Mouse (Mus musculus): ENCODE measurements around the gene Sulf2.
A peak's percentile ranks its signal among the peaks of the same experiment; 100 is the strongest.

Gene Sulf2

DNA sequence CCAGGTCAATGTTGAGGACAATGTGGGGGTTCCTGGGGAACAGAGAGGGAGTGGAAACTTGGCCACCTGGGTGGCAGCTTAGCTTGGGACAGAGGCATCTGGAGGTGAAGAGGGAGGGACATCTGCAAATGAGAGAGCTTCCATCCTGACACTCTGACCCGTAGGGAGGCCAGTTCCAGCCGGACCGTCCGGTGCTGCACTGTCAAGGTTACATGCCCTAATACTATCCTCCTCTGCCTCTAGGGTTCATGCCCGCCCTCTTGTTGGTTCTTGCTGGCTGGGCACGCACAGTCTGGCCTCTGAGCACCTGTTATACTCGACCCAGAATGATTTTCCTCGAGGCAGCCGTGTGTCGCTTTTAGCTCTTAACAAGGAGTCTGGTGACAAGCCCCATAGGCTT lies 69.7 kb downstream of the Sulf2 start:
- DNase-seq (ENCODE audit: low spot score) = no peak

DNA sequence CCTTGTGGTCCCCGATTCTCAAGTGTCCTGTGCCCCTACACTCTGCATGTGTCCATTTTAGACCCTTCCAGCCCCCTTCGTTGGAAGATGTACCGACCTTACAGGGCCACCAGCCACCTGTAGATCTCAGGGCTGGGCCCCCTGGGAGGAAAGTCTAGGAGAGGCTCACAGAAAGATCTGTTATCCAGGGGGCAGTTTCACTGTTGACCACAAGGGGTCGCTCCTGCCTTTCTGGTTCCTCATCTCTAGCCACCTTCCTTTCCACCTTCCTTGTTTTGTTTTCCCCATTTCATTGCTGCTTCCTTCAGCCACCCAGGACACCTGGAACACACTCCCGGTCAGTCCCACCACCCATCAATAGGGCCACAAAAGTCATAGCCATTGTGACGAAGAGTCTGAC lies 70.5 kb downstream of the Sulf2 start:
- peak; percentile 87 for DNase-seq (ENCODE audit: low spot score)

DNA sequence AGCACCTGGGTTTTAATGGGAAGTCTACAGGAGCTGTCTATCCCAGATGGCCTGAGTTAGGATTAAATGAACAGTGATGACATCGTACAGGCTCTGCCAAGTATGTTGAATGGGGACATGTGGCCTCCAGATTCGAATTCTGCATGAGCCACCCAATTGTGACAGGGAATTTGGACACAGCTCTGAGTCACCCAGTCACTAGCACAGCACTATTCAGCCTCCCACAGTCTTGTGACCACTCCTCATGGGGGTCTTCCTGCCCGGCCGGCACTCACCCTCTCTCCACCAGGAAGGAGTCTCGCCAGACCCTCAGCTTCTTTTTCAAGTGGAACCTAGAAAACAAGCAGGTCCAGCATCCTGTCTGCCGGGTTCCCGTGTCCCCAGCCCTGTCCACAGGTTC lies 71.4 kb downstream of the Sulf2 start:
- no peak for DNase-seq (ENCODE audit: low spot score)

DNA sequence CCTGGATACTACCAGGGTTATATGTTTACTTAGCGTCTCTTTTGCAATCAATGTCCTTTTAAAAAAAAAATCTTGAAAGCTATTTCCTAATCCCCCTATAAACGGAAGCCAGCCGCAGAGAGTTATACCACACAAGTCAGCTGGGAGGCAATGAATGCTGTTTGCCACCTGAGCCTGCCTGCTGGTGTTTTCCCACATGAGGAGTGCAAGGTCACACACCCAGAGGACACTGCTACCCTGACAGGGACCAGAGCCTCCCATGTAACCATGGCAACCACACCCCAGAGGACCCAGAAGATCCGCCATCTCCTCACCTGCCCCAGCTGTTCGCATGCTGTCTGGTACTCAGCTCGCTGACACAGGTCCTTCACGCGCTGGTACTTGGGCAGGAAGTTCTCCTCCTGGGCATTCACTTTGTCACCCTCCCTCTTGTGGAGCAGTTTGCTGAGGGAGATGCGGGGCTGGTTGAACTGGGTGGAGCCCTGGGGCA lies 71.9 kb downstream of the Sulf2 start:
- no peak for DNase-seq (ENCODE audit: low spot score)

DNA sequence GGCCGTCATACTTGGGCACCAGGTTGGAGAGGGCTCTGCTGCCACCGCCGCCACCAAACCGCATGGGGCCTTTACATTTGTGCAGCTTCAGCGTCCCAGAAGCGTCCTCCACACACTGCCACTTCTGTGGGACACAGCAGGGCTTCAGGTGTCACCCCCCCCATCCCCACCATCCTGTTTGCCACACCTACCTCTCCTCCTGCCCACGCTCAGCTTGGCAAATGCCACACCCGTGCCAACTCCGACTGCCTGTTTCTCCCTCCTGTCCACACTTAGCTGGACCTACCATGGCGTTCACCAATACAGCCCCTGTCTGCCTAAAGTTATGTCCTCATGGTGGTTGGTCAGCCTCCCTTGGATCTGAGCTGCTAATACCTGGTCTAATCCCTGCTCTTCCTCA lies 72.8 kb downstream of the Sulf2 start:
- no peak for DNase-seq (ENCODE audit: low spot score)

DNA sequence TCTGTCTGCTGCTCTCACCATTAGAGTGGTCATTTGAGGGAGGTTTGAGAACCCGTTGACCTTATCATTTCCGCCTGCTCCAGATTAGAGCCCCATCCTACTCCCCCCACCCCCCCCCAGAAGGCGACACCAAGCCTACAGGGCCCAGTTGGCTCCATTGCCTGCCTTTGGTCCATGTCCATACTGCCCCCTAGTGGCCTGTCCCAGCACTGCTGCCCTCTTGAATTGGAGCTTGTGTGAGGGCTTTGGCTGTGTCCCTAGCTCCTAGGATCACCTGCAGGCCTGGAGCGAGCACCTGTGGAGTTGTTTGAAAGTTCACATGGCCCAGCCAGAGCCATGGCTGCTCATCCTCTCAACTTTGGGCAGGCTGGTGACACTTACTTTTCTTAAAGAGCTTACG lies 73.3 kb downstream of the Sulf2 start:
- DNase-seq (ENCODE audit: low spot score) = peak; percentile 91

DNA sequence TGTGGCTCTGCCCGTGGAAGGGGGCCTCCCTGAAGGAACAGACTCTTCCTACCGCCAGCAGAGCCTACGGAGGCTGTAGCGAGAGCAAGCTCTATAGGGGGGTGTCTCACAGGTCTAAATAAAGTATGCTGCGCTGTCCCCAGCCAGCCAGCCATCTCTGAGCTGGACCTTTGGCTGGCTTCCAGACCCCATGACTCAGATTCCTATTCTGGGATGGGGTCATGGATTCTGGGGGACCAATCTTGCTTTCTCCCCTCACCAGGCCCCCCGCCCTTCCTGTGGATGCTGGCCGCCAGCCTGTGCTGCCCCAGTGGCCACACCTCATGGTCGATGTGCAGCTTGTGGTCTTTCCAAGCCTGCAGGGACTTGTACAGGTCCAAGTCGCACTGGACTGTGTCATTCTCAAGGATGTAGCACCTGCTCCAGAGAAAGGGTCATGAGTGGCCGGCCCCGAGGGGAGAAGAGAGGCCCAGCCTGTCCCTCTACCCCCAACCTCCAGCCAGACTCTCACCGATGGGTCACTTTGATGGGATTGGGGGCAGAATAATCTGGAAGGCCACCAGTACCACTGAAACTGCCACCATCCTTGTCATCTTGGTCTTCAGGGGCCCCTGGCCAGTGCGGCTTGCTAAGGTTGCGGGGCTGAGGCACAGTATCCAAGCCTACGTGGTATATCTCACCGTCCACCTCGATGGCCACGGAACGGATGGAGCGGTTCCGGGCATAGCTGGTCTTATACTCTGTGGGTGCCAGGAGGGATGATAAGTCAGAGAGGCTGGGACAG lies 74.3 kb downstream of the Sulf2 start:
- DNase-seq (ENCODE audit: low spot score) = peak; percentile 68

DNA sequence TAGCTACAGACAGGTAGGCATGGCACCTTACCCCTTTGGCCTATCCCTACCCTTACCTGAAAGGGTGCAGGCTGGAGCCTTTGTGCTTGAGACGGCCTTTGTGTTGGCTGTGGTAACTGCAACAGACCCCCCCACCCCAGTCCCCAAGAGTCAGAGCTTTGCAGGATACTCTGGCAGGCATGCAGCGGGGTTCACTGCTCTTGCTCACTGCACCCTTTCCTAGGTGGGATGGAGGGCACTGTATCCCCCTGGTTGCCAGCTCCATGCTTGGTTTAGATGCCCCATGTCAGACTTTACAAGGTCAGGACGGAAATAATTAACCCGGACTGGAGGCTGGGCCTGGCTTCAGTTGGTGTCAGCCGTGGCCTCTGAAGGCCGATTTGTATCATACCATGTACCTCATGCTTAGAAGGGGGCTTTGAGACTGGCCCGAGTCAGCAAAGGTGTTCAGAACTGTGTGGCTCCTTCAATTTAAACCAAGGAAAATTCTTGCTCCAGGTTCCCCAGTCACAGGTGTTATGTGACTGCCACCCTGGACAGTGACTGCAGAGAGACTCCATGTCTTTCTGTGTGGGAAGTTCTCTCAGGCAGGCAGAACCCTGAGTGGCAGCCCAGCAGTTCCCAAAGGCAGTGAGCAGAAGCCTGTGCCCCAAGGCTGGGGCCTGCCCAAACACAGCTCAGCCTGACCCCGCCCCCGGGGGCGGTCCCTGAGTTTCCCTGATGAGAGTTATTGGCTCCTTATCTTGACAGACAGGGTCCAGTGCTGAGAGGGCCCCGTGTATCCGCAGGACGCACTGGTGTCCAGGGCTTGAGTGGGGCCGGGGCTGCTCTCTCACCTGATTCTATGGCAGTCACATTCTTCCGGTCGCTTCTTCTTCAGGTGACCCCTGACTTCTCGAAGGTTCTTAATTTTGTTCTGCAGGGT lies 75.2 kb downstream of the Sulf2 start:
- DNase-seq (ENCODE audit: low spot score) = peak; percentile 65

DNA sequence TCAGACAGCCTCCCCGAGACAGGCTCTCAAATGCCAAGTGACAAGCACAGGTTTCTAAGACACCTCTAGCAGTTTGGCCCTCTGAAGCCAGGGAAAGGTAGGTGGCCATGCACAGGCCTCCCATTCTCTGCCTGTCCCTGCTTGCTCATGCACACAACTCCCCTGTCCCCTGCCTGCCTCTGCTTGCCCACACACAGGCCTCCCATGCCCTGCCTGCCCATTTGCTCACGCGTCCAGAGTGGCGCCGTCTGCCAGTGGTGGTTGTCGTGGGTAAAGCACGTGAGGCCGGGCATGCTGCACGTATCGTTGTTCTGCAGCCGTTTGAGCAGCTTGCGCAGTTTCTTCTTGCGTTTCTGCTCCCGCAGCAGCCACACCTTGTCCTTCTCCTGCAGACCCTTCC lies 76.2 kb downstream of the Sulf2 start:
- DNase-seq (ENCODE audit: low spot score) = no peak

DNA sequence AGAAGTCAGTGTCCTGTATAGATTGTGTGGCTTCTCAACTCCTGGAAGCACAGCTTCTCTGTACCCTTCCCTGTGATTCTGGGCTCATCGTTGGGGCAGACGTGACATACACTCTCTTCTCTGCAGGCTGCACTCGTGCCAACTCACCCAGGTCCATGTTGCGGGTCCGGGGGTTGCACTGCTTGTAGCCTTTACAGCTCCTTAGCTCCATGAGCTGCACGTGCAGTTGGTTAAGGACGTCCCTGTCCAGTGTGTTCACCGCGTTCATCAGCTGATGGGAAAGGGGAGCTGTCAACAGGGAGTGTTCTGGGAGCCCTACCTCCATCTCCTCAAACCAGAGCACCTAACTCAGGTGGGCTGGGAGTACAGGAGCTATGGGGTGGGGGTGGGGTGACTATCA lies 78.1 kb downstream of the Sulf2 start:
- DNase-seq (ENCODE audit: low spot score) = no peak

DNA sequence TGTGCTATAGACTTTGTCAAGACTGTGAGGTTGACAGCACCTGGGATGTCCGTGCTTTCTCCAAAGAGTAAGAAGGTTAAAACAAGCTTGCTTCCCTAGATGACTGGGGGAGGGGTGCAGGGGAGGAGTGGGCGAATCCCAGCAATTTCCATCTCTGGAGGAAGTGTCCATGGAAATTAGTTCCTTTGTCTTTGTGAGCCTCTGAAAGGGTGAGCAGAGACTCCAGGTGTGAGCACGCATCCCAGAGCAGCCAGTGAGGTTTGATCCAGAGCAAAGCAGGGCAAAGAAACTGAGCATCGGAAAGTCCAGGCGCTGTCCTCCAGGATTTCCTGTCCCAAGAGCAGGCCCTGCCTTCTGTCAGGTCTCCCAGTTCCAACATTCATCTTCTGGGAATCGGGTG lies 81.1 kb downstream of the Sulf2 start:
- DNase-seq (ENCODE audit: low spot score) = no peak

DNA sequence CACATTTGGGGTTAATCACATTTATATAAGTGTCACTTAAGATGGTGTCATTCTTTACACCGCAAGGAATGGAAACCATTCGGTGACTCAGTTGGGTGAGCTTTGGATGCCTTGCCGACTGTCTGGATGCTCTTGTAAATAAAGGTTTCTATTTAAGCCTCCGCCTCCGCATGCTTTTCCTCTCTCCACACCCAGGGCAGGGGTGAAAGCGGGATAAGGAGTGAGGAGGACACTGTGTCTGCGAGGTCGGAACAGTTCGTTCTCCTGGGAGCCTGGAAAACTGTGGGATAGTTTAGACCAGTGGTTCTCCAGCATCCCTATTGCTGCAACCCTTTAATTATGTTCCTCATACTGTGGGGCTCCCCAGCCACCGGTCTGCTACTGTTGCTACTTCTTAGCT lies 82.4 kb downstream of the Sulf2 start:
- DNase-seq (ENCODE audit: low spot score) = no peak

DNA sequence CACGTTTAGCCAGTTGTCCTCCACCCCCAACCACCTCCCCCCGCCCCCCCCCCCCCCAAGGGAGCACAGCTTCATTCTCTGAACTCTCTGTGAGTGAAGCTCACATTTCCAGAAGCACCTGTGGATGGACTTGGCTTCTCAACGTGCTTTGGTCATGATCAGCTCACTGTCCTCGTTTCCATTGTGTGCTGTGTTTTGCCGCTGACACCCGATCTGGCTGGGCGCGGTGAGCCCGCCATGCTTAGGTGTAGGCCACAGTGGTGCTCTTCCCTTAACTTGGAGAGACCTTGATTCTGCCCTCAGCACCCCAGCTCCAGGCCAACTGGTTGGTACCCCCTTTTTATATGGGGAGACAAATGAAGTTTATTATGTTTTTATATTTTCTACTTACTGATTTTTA lies 83.6 kb downstream of the Sulf2 start:
- no peak for DNase-seq (ENCODE audit: low spot score)

DNA sequence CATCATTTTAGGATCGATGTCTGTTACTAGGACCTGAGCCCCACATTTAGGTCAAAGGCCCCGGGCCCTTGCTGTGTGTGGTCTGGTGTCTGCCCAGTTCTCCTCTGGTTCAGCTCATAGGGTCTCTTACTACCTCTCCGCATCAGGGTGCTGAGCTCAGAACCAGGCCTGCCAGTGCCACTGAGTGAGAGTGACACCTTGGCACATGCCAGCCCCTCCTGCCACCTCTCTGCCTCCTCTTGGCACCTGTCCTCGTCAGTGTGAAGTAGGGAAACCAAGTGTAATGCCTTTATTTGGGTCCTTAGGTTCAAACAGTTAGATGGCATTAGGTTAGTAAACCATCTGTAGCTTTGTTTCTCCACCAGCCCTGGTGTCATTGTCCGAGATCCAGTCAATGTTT lies 84.0 kb downstream of the Sulf2 start:
- no peak for DNase-seq (ENCODE audit: low spot score)

DNA sequence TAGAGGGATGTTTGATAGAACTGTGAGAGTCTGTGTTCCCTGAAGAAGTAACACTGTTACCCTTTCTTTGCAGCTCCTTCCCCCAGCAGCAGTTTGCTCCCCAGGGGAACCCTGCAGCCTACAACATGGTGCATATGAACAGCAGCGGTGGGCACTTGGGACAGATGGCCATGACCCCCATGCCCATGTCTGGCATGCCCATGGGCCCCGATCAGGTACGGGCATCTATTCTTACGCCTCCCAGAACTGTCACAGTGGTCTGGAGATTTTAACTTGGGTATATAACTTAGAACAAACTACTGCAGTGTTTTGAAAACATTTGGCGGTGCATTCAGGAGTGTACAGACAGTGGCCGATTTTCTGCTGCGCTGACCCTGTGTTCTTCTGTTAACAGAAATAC lies 85.7 kb downstream of the Sulf2 start:
- no peak for DNase-seq (ENCODE audit: low spot score)

DNA sequence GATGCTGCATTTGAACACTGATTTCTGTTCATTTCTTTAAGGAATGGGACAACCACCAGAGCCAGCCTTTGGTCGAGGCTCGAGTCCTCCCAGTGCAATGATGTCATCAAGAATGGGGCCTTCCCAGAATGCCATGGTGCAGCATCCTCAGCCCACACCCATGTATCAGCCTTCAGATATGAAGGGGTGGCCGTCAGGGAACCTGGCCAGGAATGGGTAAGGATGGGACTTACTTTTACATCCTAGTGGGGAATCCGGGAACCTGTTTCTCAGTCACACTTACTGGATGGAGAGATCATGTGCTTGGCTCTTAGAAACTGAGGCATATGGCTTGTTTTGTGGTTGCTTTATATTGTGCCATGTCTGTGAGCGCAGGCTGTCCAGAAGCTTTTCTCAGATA lies 86.3 kb downstream of the Sulf2 start:
- DNase-seq (ENCODE audit: low spot score) = no peak

DNA sequence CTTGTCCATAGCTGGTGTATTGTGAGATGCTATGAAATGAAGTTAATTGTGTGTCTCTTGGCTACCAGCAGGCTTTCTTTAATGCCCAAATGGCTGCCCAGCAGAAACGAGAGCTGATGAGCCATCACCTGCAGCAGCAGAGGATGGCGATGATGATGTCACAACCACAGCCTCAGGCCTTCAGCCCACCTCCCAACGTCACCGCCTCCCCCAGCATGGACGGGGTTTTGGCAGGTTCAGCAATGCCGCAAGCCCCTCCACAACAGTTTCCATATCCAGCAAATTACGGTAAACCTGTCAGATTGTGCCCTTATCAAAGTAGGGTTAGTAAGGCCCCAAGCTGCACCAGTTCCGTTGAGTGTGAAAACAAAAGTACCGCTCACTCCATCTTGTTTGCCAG lies 87.2 kb downstream of the Sulf2 start:
- DNase-seq (ENCODE audit: low spot score) = no peak

DNA sequence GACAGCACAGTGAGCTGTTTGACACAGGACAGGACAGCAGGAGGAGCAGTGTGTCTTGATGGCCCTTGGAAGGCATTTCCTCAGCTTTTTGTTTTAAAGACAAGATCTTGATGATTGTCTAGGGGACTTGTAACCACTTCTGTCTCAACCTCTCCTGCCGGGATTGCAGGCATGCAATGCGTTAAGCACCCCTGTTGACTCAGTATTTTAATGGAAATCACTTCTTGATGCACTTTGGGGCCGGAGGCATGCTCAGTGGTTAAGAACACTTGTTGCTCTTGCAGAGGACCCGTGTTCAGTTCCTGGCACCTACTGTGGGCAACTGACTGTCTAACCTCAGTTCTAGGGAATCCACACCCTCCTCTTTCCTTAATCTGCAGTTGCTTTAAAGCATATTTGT lies 89.0 kb downstream of the Sulf2 start:
- no peak for DNase-seq (ENCODE audit: low spot score)

DNA sequence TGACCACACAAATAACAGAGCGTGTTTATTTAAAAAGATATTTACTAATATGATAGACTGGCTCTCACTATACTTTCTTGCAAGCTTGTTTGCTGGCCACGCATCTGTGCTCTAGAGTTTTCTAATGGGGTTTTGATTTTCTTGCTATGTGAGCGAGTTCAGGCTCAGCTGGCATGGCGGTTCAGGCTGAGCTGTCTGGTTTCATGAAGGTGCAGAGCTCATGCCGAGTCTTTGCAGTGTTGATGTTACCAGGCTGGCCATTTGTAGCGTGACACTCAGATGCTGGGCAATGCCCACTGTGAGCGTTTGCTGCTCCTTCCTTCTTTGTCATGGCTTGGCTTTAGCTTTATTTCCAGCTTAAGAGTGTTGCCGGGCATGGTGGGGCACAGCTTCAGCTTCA lies 93.0 kb downstream of the Sulf2 start:
- no peak for DNase-seq (ENCODE audit: low spot score)

DNA sequence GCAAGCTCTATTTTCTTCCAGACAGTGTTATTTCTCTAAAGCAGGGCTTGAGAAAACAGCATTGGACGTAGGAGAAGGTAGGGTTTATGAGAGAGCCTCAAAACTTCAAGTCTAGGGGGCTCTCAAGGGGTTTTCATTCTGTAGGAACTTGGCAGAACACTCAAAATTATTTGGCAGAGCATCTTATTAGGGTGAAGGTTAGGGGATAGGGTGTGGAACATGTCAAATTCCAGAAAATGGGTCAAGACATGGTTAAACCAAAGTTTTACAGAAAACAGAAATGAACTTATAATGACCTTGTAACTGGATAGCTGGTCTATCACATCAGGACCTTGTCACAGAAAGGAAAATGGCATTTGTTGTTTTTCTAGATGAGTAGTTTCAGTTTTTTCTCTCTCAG lies 93.5 kb downstream of the Sulf2 start:
- DNase-seq (ENCODE audit: low spot score) = no peak

DNA sequence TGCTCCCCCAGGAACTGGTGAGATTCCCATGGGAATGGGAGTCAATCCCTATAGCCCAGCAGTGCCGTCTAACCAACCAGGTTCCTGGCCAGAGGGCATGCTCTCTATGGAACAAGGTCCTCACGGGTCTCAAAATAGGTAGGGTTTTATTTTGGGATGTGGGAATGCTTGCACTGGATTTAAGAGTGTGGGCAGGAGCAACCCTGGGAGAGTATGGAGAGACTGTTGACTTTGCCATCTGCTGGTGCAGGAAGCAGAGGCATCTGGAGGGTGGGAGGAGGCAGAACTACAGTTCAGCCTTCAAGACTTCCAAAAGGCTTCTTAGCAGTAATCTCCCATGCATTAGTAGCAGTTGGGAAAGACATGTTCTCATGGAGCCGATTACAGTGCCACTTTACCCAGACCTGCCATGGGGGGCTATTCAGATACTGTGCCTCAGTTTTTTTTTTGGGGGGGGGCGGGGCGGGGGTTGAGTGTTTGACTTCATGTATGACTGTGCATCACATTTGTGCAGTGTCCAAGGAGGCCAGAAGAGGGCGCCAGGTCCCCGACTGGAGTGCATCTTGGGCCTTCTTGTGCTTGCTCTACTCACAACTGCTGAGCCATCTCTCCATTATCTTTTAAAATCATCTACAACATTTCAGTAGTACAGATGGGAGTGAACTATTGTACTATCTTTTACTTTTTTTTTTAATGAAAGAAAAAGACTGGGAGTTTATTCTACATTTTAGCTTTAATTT lies 95.6 kb downstream of the Sulf2 start:
- peak; percentile 79 for DNase-seq (ENCODE audit: low spot score)

DNA sequence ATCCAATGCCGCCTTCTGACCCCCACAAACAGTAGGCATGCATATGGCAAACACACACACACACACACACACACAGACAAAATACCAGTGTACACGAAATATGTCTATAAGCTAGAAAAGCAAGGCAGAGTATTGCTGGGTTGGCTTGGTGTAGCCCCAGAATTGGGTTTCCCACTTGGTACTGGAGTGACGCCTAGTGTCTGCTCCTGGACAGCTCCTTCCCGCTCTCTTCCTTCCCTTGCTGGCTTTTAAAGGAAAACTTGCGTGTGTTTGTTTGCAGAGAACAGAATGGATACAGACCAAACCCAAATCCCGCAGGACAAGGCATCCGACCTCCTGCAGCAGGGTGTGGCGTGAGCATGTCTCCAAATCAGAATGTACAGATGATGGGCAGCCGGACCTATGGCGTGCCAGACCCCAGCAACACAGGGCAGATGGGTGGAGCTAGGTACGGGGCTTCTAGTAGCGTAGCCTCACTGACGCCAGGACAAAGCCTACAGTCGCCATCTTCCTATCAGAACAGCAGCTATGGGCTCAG lies 101.4 kb downstream of the Sulf2 start:
- no peak for DNase-seq (ENCODE audit: low spot score)

All from testis, postnatal 10 days (tissue).